Mouse (Mus musculus) neural tube, embryonic 12.5 days (tissue): ENCODE measurements at regions not wholly inside any gene's neighbourhood (a gene's known extent, or its start where the extent isn't known, plus 50 kb on each side); places are given as distances from the start of the nearest gene placed in this dataset.

Experiments used
- ATAC-seq: fragments of 200-750 bp; cut with Nextera tagmentation; 2 replicates; pipeline ENCODE4 v1.8.0; 2017; ENCODE audit warnings: low read depth, mild to moderate bottlenecking, moderate TSS enrichment, moderate library complexity; ENCODE audit not compliant: low FRiP score
- H3K27ac ChIP-seq: fragments of 300-500 bp; sonication (generic); 2 replicates; pipeline ENCODE4 v1.5.1; 2016
- H3K27me3 ChIP-seq: fragments of 300-500 bp; sonication (generic); replicated peaks from 2 replicates; pipeline ENCODE4 v1.6.1; 2016; ENCODE audit warnings: mild to moderate bottlenecking
- H3K36me3 ChIP-seq: fragments of 300-500 bp; sonication (generic); 2 replicates; pipeline ENCODE4 v1.6.1; 2016; ENCODE audit warnings: mild to moderate bottlenecking
- H3K4me1 ChIP-seq: fragments of 300-500 bp; sonication (generic); 2 replicates; pipeline ENCODE4 v1.6.1; 2016
- H3K4me2 ChIP-seq: fragments of 300-500 bp; sonication (generic); replicated peaks from 2 replicates; pipeline ENCODE4 v1.6.1; 2016; ENCODE audit warnings: mild to moderate bottlenecking
- H3K4me3 ChIP-seq: fragments of 300-500 bp; sonication (generic); 2 replicates; pipeline ENCODE4 v1.5.1; 2016
- H3K9ac ChIP-seq: fragments of 300-500 bp; sonication (generic); 2 replicates; pipeline ENCODE4 v1.6.1; 2016; ENCODE audit warnings: mild to moderate bottlenecking
- H3K9me3 ChIP-seq: fragments of 300-500 bp; sonication (generic); 2 replicates; pipeline ENCODE4 v1.6.1; 2016; ENCODE audit warnings: mild to moderate bottlenecking
- WGBS: fragments of 180-500 bp; shearing (Covaris S2); methylation state at CpG from one replicate; pipeline ENCODE4 v1.1.7; 2016; 5-methylcytosine and 5-hydroxymethylcytosine counted together

DNA sequence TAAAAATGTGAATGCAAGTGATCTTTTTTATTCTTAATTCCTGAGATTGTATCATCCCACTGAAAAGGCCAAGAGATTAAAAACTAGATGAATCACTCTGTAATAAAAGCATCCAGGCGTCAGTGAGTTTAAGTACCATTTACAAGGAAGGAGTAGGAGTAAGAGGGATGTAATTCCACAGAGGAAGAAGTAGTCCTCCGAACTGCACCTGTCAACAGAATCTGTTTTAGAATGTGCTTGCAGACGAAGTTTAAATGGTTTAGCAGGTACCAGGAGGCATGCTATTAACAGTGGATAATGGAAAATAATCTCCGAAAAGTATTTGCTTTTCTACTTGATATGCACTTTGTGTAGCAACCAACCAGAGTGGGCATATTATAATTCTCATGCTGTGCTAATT is 423.3 kb downstream of the Fam198b start:
- no peak overlapping the region for H3K4me3 ChIP-seq

DNA sequence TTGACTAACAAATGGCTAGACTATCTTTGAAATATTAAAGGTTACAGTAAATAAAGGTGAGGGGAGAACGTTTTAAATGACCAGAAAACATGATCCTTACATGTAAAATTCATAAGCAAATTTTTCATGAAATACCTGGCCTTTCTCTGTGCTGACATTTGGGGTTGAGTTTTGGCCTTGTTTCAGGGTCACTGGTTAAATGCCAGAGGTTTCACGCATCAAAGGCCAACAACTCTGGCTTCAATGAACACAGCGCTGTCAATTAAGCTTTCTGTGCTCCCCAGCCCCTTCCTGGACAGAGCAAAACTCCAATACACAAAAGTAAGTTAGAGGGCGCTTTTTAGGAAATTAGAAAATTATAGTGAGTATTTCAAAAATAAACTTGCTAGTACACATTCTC is 425.6 kb downstream of the Fam198b start:
- no peak overlapping the region for H3K4me3 ChIP-seq
- no peak for ATAC-seq
- H3K9me3 ChIP-seq = no peaks in the 10 kb centered on the region
- no peaks in the 10 kb centered on the region for H3K36me3 ChIP-seq
- H3K4me2 ChIP-seq = no peak overlapping the region
- H3K27me3 ChIP-seq = no peaks in the 10 kb centered on the region
- H3K4me1 ChIP-seq = no peaks in the 10 kb centered on the region
- no peak overlapping the region for H3K9ac ChIP-seq
- no peak overlapping the region for H3K27ac ChIP-seq
- 74% methylated on average over 4 of the region's 4 CpGs for WGBS

More for the DNA sequence above, 423.3 kb downstream of the Fam198b start:
- no peaks in the 10 kb centered on the region for H3K9me3 ChIP-seq
- 86% methylated on average over 4 of the region's 4 CpGs for WGBS
- ATAC-seq = no peak
- H3K27ac ChIP-seq = no peak overlapping the region
- H3K4me1 ChIP-seq = no peaks in the 10 kb centered on the region
- H3K9ac ChIP-seq = no peak overlapping the region
- H3K4me2 ChIP-seq = no peak overlapping the region
- H3K36me3 ChIP-seq = no peaks in the 10 kb centered on the region
- no peaks in the 10 kb centered on the region for H3K27me3 ChIP-seq

DNA sequence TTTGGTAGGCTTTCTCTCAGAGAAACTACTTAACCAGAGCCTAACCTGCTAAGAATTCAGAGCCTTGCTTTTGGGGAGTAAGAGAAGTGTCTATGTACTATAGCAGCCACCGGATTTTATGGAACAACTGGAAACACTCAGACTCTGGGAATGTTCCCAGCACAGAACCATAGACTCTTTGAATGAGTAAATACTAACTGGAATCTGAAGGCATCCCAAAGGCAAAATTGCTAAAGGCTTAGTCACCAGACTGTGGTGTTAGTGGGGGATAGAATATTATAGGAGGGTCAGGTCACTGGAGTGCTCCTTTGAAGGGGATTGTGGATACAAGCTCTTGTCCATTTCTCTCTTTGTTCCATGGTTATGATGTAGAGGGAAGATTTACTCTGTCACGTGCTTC is 427.4 kb downstream of the Fam198b start:
- Histone ChIP-seq H3K36me3 (no peaks in the 10 kb centered on the region), H3K27ac (no peak overlapping the region), H3K27me3 (no peaks in the 10 kb centered on the region), H3K4me1 (no peaks in the 10 kb centered on the region), H3K4me3 (no peak overlapping the region), H3K9ac (no peak overlapping the region), H3K9me3 (no peaks in the 10 kb centered on the region), H3K4me2 (no peak overlapping the region)
- ATAC-seq = no peak
- 88% methylated on average over 2 of the region's 2 CpGs for WGBS

DNA sequence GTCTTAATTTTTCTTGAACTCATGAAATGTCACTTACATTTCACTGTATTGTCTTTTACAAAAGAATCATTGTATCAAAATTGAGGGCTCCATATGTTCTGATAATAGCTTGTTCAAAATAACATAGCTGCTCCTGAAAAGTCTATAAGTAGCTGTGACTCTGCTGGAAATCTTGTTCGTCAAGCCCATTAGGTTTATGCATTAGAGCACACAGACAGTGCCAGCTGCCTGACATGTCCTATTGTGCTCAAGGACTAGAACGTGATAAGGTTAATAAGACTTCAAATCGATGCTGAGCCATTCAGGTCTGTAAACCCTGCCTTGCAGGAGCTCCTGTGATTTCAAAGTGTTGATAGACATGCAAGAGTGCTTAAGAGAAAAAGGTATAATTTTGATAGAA is 438.0 kb downstream of the Fam198b start:
- Histone ChIP-seq H3K27ac (no peak overlapping the region), H3K9me3 (no peaks in the 10 kb centered on the region), H3K27me3 (no peaks in the 10 kb centered on the region), H3K4me3 (no peak overlapping the region), H3K9ac (no peak overlapping the region), H3K36me3 (no peaks in the 10 kb centered on the region), H3K4me2 (no peak overlapping the region), H3K4me1 (no peaks in the 10 kb centered on the region)
- 61% methylated on average over 3 of the region's 3 CpGs for WGBS
- no peak for ATAC-seq

DNA sequence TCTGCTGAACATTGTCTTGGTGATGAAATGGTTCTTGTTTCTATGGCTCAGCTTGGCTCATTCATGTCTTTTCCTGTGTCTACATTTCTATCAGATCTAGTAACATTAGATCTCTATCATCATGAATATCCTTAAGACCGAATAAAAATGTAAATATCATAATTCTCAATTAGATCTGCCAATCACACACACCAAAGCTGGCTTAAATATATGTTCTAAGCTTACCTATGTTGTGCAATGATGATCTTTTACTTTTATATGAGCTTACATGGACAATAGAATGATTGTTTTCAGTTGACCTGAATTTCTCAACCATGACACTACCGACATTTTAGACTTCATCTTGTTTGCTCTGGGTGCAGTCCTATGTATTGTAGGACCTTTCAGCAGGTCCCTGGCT is 440.4 kb downstream of the Fam198b start:
- WGBS = 93% methylated on average over 2 of the region's 2 CpGs
- H3K4me3 ChIP-seq = no peak overlapping the region
- H3K4me1 ChIP-seq = no peaks in the 10 kb centered on the region
- no peak overlapping the region for H3K27ac ChIP-seq
- no peak for ATAC-seq
- H3K36me3 ChIP-seq = no peaks in the 10 kb centered on the region
- H3K4me2 ChIP-seq = no peak overlapping the region
- H3K27me3 ChIP-seq = no peaks in the 10 kb centered on the region
- no peaks in the 10 kb centered on the region for H3K9me3 ChIP-seq
- H3K9ac ChIP-seq = no peak overlapping the region

DNA sequence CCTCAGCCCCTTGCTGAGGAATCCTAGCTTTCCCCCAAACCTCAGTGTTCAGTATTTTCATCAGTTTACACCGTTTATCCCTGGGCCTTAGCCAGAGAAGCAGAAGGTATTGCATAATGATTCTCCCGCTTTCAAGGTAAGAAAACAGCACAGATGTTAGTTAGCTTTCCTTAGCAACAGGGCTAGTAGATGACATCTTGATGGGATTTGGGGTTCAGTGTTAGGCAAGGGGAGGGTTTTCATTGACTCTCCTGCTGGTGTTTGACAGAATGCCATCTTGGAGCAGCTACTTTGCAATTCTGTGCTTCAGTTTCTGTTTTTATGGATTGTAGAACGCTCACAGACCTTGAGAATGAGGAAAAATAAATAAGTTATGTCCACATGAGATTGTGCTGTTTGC is 447.4 kb downstream of the Fam198b start:
- WGBS = 76% methylated on average over 3 of the region's 3 CpGs
- H3K9ac ChIP-seq = no peak overlapping the region
- no peaks in the 10 kb centered on the region for H3K4me1 ChIP-seq
- no peak overlapping the region for H3K4me3 ChIP-seq
- H3K4me2 ChIP-seq = no peak overlapping the region
- H3K27me3 ChIP-seq = no peaks in the 10 kb centered on the region
- H3K36me3 ChIP-seq = no peaks in the 10 kb centered on the region
- no peaks in the 10 kb centered on the region for H3K9me3 ChIP-seq
- no peak for ATAC-seq
- H3K27ac ChIP-seq = no peak overlapping the region

DNA sequence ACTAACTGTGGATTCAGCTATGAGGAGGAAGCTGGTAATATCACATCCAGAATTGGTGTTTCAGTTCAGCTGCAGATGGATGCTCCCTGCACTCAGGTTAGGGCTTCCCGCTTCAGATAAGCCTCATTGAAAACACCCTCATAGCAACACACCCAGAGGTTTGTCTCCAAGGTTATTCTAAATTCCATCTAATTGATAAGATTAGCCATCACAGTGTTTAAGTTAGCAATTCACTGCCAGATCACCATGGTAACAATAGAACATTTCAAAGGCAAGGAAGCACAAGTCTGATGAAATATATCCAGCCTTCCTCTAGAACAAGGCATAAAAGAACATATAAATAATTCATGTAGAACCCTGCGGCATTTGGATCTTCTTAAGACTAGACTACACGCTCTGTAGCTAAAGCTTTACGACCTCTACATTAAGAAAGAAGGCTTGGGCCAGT is 450.1 kb downstream of the Fam198b start:
- H3K9ac ChIP-seq = no peak overlapping the region
- 31% methylated on average over 4 of the region's 4 CpGs for WGBS
- no peak overlapping the region for H3K4me2 ChIP-seq
- no peaks in the 10 kb centered on the region for H3K36me3 ChIP-seq
- no peaks in the 10 kb centered on the region for H3K4me1 ChIP-seq
- H3K27me3 ChIP-seq = no peaks in the 10 kb centered on the region
- peak; percentile 67 for ATAC-seq
- H3K27ac ChIP-seq = no peak overlapping the region
- no peaks in the 10 kb centered on the region for H3K9me3 ChIP-seq
- no peak overlapping the region for H3K4me3 ChIP-seq

DNA sequence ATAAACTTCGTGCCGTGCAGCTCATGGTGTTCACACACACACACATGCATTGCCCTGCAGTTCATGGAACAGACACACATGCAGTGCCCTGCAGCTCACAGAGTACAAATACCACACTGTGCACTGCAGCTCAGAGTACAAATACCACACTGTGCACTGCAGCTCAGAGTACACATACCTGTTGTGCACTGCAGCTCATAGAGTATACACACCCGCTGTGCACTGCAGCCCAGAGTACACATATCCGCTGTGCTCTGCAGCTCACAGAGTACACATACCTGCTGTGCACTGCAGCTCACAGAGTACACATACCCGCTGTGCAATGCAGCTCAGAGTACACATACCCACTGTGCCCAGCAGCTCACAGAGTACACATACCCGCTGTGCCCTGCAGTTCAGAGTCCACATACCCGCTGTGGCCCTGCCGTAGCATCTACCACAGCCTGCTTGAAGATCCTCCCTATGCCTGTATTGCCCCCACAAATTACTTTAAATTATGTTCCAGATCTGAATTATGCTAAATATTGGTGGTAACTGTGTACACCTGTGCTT is 451.9 kb downstream of the Fam198b start:
- H3K36me3 ChIP-seq = no peaks in the 10 kb centered on the region
- ATAC-seq = peak; percentile 64; the same call in 1 of the 2 replicates
- no peak overlapping the region for H3K27ac ChIP-seq
- no peaks in the 10 kb centered on the region for H3K9me3 ChIP-seq
- 87% methylated on average over 8 of the region's 8 CpGs for WGBS
- H3K9ac ChIP-seq = no peak overlapping the region
- H3K4me2 ChIP-seq = no peak overlapping the region
- no peaks in the 10 kb centered on the region for H3K4me1 ChIP-seq
- H3K4me3 ChIP-seq = no peak overlapping the region
- no peaks in the 10 kb centered on the region for H3K27me3 ChIP-seq

DNA sequence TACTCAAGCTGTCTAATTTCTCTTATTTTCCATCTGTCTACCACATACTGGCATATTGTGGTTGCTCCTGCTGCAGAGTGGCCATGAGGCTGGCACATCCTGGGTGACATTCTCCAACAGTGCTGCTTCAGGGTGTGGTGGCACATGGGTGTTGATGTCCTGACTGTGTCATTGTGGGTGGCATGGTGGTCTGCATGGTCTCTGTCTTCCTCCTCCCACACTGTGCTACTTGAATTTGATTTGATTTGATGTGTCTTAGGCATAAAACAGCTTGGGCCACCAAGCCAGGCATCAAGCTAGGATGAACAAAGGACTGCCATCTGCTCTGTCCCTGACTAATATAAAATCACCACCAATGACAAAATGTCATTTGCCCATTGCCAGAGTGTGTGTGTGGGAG is 434.7 kb downstream of the Gria2 start:
- H3K9ac ChIP-seq = no peak overlapping the region
- no peaks in the 10 kb centered on the region for H3K4me1 ChIP-seq
- no peak for ATAC-seq
- no peaks in the 10 kb centered on the region for H3K36me3 ChIP-seq
- no peaks in the 10 kb centered on the region for H3K27me3 ChIP-seq
- no peaks in the 10 kb centered on the region for H3K9me3 ChIP-seq
- no peak overlapping the region for H3K4me2 ChIP-seq
- no peak overlapping the region for H3K4me3 ChIP-seq
- H3K27ac ChIP-seq = no peak overlapping the region

DNA sequence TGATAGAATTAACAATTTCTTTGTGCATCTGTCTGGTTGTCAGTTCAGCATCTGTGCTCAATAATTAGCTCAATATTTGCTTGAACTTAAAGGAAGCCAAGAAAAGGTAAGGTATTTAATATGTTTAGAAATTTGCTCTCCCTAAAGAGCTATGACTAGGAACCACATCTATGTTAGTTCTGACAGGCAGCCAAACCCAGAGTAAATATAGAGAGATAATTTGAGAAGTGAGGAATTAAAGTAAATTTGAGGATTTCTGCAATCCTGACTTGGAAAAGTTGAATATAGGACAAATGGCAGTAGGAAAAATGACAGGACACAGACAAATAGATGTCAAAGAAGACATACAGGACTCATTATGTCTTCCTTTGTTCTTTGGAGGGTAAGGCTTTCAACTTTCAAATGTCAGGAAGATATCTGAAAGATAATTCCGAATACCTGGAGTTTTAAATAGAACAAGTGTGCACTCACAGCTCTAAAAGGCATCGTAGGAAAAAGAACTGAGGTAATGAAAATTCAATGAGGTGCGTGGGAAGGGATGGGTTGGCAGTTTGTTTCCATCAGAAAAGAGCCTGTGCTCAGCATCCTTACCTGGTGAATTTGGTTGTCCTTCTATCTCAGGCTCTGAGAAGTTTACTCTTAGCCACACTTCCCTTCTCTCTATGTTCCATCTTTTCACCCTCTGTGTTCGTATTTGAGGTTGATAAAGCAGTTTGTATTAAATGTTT is 433.3 kb downstream of the Gria2 start:
- no peak overlapping the region for H3K27ac ChIP-seq

DNA sequence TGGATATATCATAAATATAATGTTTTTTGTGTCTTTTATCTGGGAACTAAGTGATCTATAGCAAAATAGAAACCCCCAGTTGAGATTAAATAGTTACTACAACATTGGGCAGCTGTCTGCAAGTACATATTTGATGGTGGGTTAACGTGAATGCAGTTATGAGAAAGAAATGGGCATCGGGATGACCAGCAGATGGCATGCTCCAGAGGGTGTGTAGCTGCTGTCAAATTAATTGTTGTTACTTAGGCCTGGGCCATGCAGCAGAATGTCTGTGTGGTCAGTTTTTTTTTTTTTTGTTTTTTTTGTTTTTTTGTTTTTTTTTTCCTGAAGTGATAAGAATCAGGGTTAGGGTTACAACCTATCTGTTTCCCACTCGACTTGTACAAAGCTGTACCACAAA is 430.2 kb downstream of the Gria2 start:
- Histone ChIP-seq H3K4me3 (no peak overlapping the region), H3K4me1 (no peaks in the 10 kb centered on the region), H3K9ac (no peak overlapping the region), H3K4me2 (no peak overlapping the region), H3K27ac (no peak overlapping the region), H3K27me3 (no peaks in the 10 kb centered on the region), H3K36me3 (no peaks in the 10 kb centered on the region), H3K9me3 (no peaks in the 10 kb centered on the region)
- no peak for ATAC-seq
- WGBS = 76% methylated on average over 3 of the region's 3 CpGs

More for the DNA sequence above, 433.3 kb downstream of the Gria2 start:
- H3K9me3 ChIP-seq = no peaks in the 10 kb centered on the region
- 86% methylated on average over 4 of the region's 4 CpGs for WGBS
- no peaks in the 10 kb centered on the region for H3K36me3 ChIP-seq
- H3K4me1 ChIP-seq = no peaks in the 10 kb centered on the region
- H3K9ac ChIP-seq = no peak overlapping the region
- no peak overlapping the region for H3K4me3 ChIP-seq
- no peaks in the 10 kb centered on the region for H3K27me3 ChIP-seq
- no peak for ATAC-seq
- H3K4me2 ChIP-seq = no peak overlapping the region

DNA sequence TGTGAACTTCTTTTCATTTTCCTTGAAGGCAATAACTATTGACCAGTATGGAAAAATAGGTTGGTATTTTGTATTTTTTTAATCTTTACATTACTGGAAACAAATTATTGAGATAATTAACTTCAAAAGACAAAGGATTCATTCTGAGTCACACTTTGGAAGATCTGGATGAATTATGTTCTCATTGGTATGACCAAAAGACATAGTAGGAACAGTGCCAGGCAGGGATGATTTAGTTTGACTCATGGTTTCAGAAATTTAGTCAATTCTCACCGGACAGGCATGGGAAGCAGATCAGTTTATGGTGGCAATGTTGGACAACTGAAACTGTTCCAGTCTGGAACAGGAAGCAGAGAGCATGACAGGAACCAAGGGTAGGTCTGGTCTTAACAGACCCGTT is 416.6 kb downstream of the Gria2 start:
- 91% methylated on average over 2 of the region's 2 CpGs for WGBS
- Histone ChIP-seq H3K27me3 (no peaks in the 10 kb centered on the region), H3K4me3 (no peak overlapping the region), H3K9me3 (no peaks in the 10 kb centered on the region), H3K9ac (no peak overlapping the region), H3K36me3 (no peaks in the 10 kb centered on the region), H3K4me1 (no peaks in the 10 kb centered on the region), H3K27ac (no peak overlapping the region), H3K4me2 (no peak overlapping the region)
- no peak for ATAC-seq

DNA sequence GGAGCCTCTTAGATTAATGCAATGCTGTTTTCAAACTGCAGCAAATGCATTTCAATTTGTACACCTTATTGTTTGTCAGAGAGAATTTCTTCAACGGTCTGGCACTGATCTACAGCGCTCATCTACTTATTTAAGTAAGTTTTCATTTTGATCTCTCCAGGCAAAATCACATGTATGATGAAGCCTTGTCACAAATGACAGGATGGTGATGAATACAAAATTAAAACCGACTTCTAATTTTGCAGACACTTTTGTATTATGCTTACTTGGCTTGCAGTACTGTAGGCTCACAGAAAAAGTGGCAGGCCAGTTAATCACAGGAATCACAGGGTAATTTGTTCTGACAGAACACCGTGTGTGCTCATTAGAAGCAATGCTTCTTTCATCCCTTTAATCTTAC is 406.4 kb downstream of the Gria2 start:
- ATAC-seq = no peak
- no peak overlapping the region for H3K4me2 ChIP-seq

More for the DNA sequence above, 406.4 kb downstream of the Gria2 start:
- no peak overlapping the region for H3K4me3 ChIP-seq
- H3K36me3 ChIP-seq = no peaks in the 10 kb centered on the region
- WGBS = 75% methylated on average over 4 of the region's 4 CpGs
- H3K9ac ChIP-seq = no peak overlapping the region
- H3K9me3 ChIP-seq = no peaks in the 10 kb centered on the region
- no peaks in the 10 kb centered on the region for H3K27me3 ChIP-seq
- no peak overlapping the region for H3K27ac ChIP-seq
- H3K4me1 ChIP-seq = no peaks in the 10 kb centered on the region
